Mouse (Mus musculus) lung, embryonic 14.5 days (tissue): ENCODE results near the gene Hist1h3g. TPM values are rescaled to one million over a fixed set of nuclear protein-coding genes. Genes with fewer than 3 reads are reported as not detected.
"Not testable (repeated sequence)": the region's sequence is repeated elsewhere in the genome, so short reads cannot be mapped to it uniquely, and the experiment has no call there.

ENCODE experiments used
- ATAC-seq: fragments of 200-750 bp; cut with Nextera tagmentation; 2 replicates; pipeline ENCODE4 v1.8.0; 2017; ENCODE audit warnings: mild to moderate bottlenecking, moderate TSS enrichment, moderate library complexity; ENCODE audit not compliant: insufficient read depth
- DNase-seq: peaks from one replicate; pipeline ENCODE4 v3.0.0-alpha.2; 2015
- H3K27ac ChIP-seq: fragments of 300-500 bp; sonication (generic); 2 replicates; pipeline ENCODE4 v1.5.1; 2014; ENCODE audit warnings: low read depth, mild to moderate bottlenecking, moderate library complexity
- H3K27me3 ChIP-seq: fragments of 300-500 bp; sonication (generic); 2 replicates; pipeline ENCODE4 v1.6.1; 2014; ENCODE audit warnings: low read length, control low read depth; ENCODE audit not compliant: insufficient read depth
- H3K36me3 ChIP-seq: fragments of 300-500 bp; sonication (generic); 2 replicates; pipeline ENCODE4 v1.6.1; 2014; ENCODE audit warnings: control low read depth; ENCODE audit not compliant: insufficient read depth
- H3K4me1 ChIP-seq: fragments of 300-500 bp; sonication (generic); 2 replicates; pipeline ENCODE4 v1.6.1; 2014; ENCODE audit warnings: antibody characterized with exemption, control low read depth; ENCODE audit not compliant: insufficient read depth
- H3K4me2 ChIP-seq: fragments of 300-500 bp; sonication (generic); 2 replicates; pipeline ENCODE4 v1.6.1; 2014; ENCODE audit warnings: mild to moderate bottlenecking
- H3K4me3 ChIP-seq: fragments of 300-500 bp; sonication (generic); 2 replicates; pipeline ENCODE4 v1.5.1; 2014; ENCODE audit warnings: low read depth, low read length
- H3K9ac ChIP-seq: fragments of 300-500 bp; sonication (generic); 2 replicates; pipeline ENCODE4 v1.6.1; 2014
- H3K9me3 ChIP-seq: fragments of 300-500 bp; sonication (generic); 2 replicates; pipeline ENCODE4 v1.6.1; 2016; ENCODE audit warnings: low read depth, low read length, control low read depth
- CTCF ChIP-seq: IDR thresholded peaks from 2 replicates; pipeline ENCODE4 v1.5.1; 2016; ENCODE audit warnings: antibody characterized with exemption, low read depth
- WGBS: fragments of 180-500 bp; shearing (Covaris S2); extraction: QIAGEN DNeasy Blood & Tissue Kit; methylation state at CpG from one replicate; pipeline ENCODE4 v1.1.7; 2014; 5-methylcytosine and 5-hydroxymethylcytosine counted together
- polyA plus RNA-seq: library from polyadenylated mRNA; unstranded; fragments of >200 nt; fragmentation: Nextera tagmentation; extraction: Ambion mirVana; gene quantifications from 2 replicates; pipeline ENCODE4 v1.2.1, GENCODE M21; 2014

Hist1h3g gene
- polyA plus RNA-seq, 1 experiment from 2014 or later = 6.6 TPM

DNA sequence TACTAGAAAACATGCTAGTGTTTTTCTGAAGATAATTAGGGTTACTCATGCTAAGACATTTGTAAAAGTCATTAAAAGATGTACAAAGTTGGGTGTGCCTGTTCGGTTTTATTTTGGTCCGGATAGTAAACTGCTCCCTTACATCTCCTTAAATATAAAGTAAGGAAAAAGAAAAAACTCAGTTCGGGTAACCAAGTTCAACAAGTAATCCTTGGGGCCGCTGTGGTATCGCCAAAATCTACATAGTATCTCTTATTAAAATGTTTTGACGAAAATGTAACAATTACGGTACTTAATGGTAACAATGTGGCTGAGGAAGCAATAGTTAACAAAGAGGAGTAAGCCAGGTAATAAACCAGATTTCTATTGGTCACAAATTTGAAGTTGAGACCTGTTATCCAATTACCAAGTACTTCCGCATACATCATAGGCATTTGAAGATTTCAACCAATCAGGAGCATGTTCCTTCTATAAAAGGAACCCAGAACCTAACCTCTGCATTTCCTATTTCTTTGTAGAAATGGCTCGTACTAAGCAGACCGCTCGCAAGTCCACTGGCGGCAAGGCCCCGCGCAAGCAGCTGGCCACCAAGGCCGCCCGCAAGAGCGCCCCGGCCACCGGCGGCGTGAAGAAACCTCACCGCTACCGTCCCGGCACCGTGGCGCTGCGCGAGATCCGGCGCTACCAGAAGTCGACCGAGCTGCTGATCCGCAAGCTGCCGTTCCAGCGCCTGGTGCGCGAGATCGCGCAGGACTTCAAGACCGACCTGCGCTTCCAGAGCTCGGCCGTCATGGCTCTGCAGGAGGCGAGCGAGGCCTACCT is 9.0 kb downstream of the Hist1h3g start, which contains the start of gene Hist1h3f:
Hist1h3f (plus strand) TSS at position 88 of the 822 bp plus-strand sequence.
- WGBS = under 1% methylated on average over 30 of the region's 45 CpGs
- ATAC-seq (peak; percentile 91), DNase-seq (peak; percentile 97)
- no peak for TF ChIP-seq CTCF
- Histone ChIP-seq H3K36me3 (no peaks in the 10 kb centered on the region), H3K4me1 (no peaks in the 10 kb centered on the region), H3K4me2 (peak within 1 kb of the TSS; percentile 86), H3K9me3 (no peaks in the 10 kb centered on the region), H3K27ac (peak within 1 kb of the TSS; percentile 96), H3K4me3 (peak within 1 kb of the TSS; percentile 44), H3K9ac (peak within 1 kb of the TSS; percentile 66), H3K27me3 (no peaks in the 10 kb centered on the region)

DNA sequence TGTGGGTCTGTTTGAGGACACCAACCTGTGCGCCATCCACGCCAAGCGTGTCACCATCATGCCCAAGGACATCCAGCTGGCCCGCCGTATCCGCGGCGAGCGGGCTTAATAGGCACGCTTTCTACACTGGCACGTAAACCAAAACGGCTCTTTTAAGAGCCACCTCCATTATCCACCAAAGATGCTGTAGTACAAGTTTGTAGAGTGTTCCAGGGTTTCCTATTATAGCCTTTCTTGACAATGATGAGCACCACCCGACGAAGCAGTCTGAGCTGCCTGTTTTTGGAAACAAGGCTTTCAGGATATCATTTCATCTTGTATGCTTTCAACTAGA is 9.5 kb downstream of the Hist1h3g start:
- DNase-seq, H3K36me3 ChIP-seq, H3K4me1 ChIP-seq, H3K9me3 ChIP-seq, H3K27me3 ChIP-seq: not testable (repeated sequence)
- peak overlapping the region; percentile 96; the same call in 1 of the 2 replicates for H3K27ac ChIP-seq
- peak overlapping the region; percentile 86 for H3K4me2 ChIP-seq
- peak overlapping the region; percentile 36 for H3K4me3 ChIP-seq
- peak; percentile 0; the same call in 1 of the 2 replicates for ATAC-seq
- H3K9ac ChIP-seq = peak overlapping the region; percentile 62
- WGBS = 0% methylated on average over 11 of the region's 14 CpGs

DNA sequence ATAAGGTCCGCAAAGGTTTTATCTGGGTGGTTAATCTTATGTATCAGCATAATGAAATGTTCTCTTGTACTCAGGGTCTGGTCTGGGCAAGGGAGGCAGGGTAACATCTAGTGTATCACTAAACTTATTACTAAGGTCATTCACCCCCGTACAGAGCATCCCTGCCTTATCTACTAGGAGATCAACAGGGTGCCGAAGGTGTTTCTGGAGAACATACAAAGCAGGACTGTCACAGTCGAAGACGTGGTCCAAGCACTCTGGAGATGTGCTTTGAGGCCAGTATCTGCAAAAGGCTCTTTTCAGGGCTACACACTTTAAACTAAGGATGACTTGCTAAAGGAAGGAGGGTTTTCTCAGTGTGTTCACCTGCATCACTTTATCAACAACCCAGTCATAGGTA is 11.5 kb downstream of the Hist1h3g start:
- Histone ChIP-seq H3K9me3 (no peaks in the 10 kb centered on the region), H3K27me3 (no peaks in the 10 kb centered on the region), H3K27ac (peak overlapping the region; percentile 67; the same call in 1 of the 2 replicates), H3K36me3 (no peaks in the 10 kb centered on the region), H3K4me2 (peak overlapping the region; percentile 48; the same call in 1 of the 2 replicates), H3K4me3 (peak overlapping the region; percentile 6; the same call in 1 of the 2 replicates), H3K4me1 (no peaks in the 10 kb centered on the region; the same call in 1 of the 2 replicates), H3K9ac (no peak overlapping the region)
- WGBS = 56% methylated on average over 5 of the region's 5 CpGs
- no peak for ATAC-seq
- no peak for DNase-seq
- no peak for TF ChIP-seq CTCF

DNA sequence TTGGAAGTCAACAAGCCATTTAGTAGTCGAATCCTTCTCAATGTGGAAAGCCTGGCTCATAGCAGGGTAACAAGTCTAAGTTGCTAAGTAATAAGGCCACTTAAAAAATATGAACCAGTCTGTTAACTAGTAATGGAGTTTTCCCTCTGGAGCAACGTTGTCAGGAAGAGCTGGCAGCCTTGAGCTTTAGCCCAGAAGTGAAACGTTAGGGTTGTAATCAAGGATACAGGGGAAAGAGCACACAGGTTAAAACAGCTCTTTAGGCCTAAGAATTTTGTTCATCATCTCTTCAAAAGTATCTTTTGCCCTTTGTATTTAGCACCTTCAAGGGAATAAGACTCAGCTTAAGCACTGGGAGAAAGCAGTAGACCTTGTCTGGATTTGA is 15.5 kb downstream of the Hist1h3g start:
- Histone ChIP-seq H3K9ac (peak overlapping the region; percentile 72), H3K4me1 (peaks cover 4% of the 10 kb centered on the region; the same call in 1 of the 2 replicates), H3K27me3 (no peaks in the 10 kb centered on the region), H3K4me2 (peak overlapping the region; percentile 76), H3K36me3 (no peaks in the 10 kb centered on the region), H3K9me3 (no peaks in the 10 kb centered on the region), H3K4me3 (peak overlapping the region; percentile 46), H3K27ac (peak overlapping the region; percentile 98)
- DNase-seq = peak; percentile 68
- 2% methylated on average over 3 of the region's 3 CpGs for WGBS
- TF ChIP-seq CTCF = no peak
- ATAC-seq = no peak

DNA sequence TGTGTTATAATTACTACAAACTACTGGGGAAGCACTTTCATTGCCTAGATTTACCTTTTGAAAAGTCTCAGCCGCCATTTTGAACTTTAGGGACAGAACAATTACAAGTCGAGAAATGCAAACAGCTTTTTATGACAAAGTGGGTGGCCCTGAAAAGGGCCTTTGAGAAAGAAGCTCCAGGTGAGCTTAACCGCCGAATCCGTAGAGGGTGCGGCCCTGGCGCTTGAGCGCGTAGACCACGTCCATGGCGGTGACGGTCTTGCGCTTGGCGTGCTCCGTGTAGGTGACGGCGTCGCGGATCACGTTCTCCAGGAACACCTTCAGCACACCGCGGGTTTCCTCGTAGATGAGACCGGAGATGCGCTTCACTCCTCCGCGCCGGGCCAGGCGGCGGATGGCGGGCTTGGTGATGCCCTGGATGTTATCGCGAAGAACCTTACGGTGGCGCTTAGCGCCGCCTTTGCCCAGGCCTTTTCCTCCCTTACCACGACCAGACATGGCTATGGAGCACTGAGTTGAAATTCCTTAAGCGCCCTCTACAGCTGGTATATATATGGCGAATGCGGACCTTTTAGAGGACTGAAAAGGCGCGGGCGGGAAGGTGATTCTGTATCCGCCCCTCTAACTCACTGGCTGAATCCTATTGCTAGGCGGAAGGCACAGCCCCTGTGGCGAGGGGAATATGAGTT is 16.1 kb downstream of the Hist1h3g start, which contains the start of gene Hist1h4f:
Hist1h4f (minus strand) TSS at position 503 of the 689 bp plus-strand sequence.
- peak within 1 kb of the TSS; percentile 98 for H3K27ac ChIP-seq
- H3K9ac ChIP-seq = peak within 1 kb of the TSS; percentile 72
- not testable (repeated sequence) for H3K36me3 ChIP-seq, H3K27me3 ChIP-seq, H3K4me1 ChIP-seq, H3K9me3 ChIP-seq
- ATAC-seq = peak; percentile 82
- WGBS = under 1% methylated on average over 47 of the region's 47 CpGs
- peak; percentile 98 for DNase-seq
- H3K4me3 ChIP-seq = peak within 1 kb of the TSS; percentile 46
- H3K4me2 ChIP-seq = peak within 1 kb of the TSS; percentile 76

DNA sequence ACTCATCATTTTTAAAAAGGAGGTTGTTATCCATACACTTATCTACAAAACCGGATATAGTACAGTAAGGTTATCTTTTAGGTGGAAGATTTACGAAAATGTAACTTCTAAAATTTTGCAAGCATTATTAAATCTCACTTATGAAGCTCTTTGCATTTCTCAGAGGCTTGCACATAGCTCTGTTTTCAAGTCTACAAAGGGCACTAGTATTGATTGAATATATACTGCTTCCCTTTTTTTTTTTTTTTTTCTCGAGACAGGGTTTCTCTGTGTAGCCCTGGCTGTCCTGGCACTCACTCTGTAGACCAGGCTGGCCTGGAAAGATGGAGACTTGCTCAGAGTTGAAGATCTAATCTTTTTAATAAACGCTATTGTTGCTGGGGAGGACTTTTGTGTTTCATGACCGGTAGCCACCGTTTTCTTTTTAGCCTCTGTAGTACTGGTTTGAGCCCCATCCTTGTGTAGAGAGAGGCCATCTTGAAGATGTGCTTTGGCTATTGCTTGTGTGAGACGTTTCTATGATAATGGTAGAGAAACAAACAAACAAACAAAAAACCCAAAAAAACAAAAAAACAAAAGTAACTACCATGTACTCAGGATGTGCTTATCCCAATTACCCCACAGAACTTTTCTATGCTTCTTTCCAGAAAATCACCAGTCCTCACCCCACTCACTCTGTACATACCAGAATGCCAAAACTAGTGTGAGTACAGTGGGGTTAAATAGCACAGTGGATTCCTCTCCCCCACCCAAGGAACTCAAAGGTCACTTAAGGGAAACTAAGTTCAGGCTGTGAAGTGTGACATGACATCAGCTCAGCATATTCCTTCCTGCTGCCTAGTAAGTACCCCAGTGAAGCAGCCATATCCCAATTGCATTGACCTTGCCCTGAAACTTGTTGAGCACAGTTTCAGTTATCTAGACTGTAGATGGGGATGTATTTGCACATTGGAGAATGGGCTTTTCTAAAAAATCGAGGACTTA is 17.0 kb downstream of the Hist1h3g start:
- no peaks in the 10 kb centered on the region for H3K27me3 ChIP-seq
- WGBS = 38% methylated on average over 8 of the region's 8 CpGs
- no peaks in the 10 kb centered on the region for H3K9me3 ChIP-seq
- H3K4me1 ChIP-seq = peaks cover 8% of the 10 kb centered on the region
- peak overlapping the region; percentile 46; the same call in 1 of the 2 replicates for H3K4me3 ChIP-seq
- ATAC-seq (no peak), DNase-seq (no peak)
- H3K9ac ChIP-seq = peak overlapping the region; percentile 13
- H3K36me3 ChIP-seq = no peaks in the 10 kb centered on the region
- TF ChIP-seq CTCF = no peak
- peak overlapping the region; percentile 98 for H3K27ac ChIP-seq
- peak overlapping the region; percentile 76 for H3K4me2 ChIP-seq
